Comparison of ENCODE assay signal across 10 mouse cellular contexts in genomic region chr1:166360896-166361295, GRCm38 (mm10).
"Had no signal": no experiment of that assay in that cellular context is flagged by ENCODE, and none has a peak within 500 bp of the region (broad histone marks: within the 10 kb centered on the region; RNA-seq: fewer than 3 reads in every experiment).

No protein-coding gene starts in this region.

- H3K4me3 ChIP-seq: limb, embryonic 12.5 days; limb, embryonic 15.5 days; neural tube, embryonic 12.5 days; neural tube, embryonic 15.5 days; stomach, embryonic 15.5 days had no signal

- H3K36me3 ChIP-seq: limb, embryonic 12.5 days; limb, embryonic 15.5 days; neural tube, embryonic 12.5 days; neural tube, embryonic 15.5 days; stomach, embryonic 15.5 days had no signal

- H3K4me1 ChIP-seq: limb, embryonic 12.5 days; limb, embryonic 15.5 days; neural tube, embryonic 12.5 days; stomach, embryonic 15.5 days had no signal

- H3K9ac ChIP-seq: limb, embryonic 12.5 days; limb, embryonic 15.5 days; liver, embryonic 14.5 days; liver, postnatal 0 days; lung, embryonic 14.5 days; neural tube, embryonic 12.5 days; neural tube, embryonic 15.5 days; stomach, embryonic 15.5 days had no signal

- H3K27me3 ChIP-seq: limb, embryonic 12.5 days; limb, embryonic 15.5 days; neural tube, embryonic 12.5 days; neural tube, embryonic 15.5 days; stomach, embryonic 15.5 days had no signal

- H3K9me3 ChIP-seq: limb, embryonic 12.5 days; limb, embryonic 15.5 days; neural tube, embryonic 12.5 days; neural tube, embryonic 15.5 days; stomach, embryonic 15.5 days had no signal

- H3K27ac ChIP-seq: limb, embryonic 12.5 days; limb, embryonic 15.5 days; liver, embryonic 14.5 days; macrophage; neural tube, embryonic 12.5 days; neural tube, embryonic 15.5 days; stomach, embryonic 15.5 days had no signal

- H3K4me2 ChIP-seq: limb, embryonic 12.5 days; limb, embryonic 15.5 days; liver, embryonic 11.5 days; lung, embryonic 14.5 days; neural tube, embryonic 12.5 days; neural tube, embryonic 15.5 days; stomach, embryonic 15.5 days had no signal
